Mouse (Mus musculus) liver, embryonic 13.5 days (tissue): ENCODE results near the gene Sptssa. TPM values are rescaled to one million over a fixed set of nuclear protein-coding genes. Genes with fewer than 3 reads are reported as not detected.
A peak's percentile ranks its signal among the peaks of the same experiment; 100 is the strongest.

Experiments used
- ATAC-seq: fragments of 200-750 bp; cut with Nextera tagmentation; 2 replicates; pipeline ENCODE4 v1.8.0; 2017; ENCODE audit warnings: low read depth, mild to moderate bottlenecking, moderate number of reproducible peaks, moderate library complexity
- DNase-seq: peaks from one replicate; pipeline ENCODE4 v3.0.0; 2022
- H3K27ac ChIP-seq: fragments of 300-500 bp; sonication (generic); 2 replicates; pipeline ENCODE4 v1.5.1; 2015; ENCODE audit warnings: moderate library complexity, mild to moderate bottlenecking, inconsistent platforms
- H3K27me3 ChIP-seq: fragments of 300-500 bp; sonication (generic); 2 replicates; pipeline ENCODE4 v1.6.1; 2015; ENCODE audit warnings: mild to moderate bottlenecking, inconsistent platforms
- H3K36me3 ChIP-seq: fragments of 300-500 bp; sonication (generic); 2 replicates; pipeline ENCODE4 v1.6.1; 2015; ENCODE audit warnings: mild to moderate bottlenecking, inconsistent platforms
- H3K4me1 ChIP-seq: fragments of 300-500 bp; sonication (generic); replicated peaks from 2 replicates; pipeline ENCODE4 v1.6.1; 2015; ENCODE audit warnings: inconsistent platforms
- H3K4me2 ChIP-seq: fragments of 300-500 bp; sonication (generic); 2 replicates; pipeline ENCODE4 v1.6.1; 2015; ENCODE audit warnings: inconsistent platforms, mild to moderate bottlenecking, moderate library complexity
- H3K4me3 ChIP-seq: fragments of 300-500 bp; sonication (generic); replicated peaks from 2 replicates; pipeline ENCODE4 v1.5.1; 2015; ENCODE audit warnings: mild to moderate bottlenecking, inconsistent platforms
- H3K9ac ChIP-seq: fragments of 300-500 bp; sonication (generic); 2 replicates; pipeline ENCODE4 v1.6.1; 2015; ENCODE audit warnings: mild to moderate bottlenecking, inconsistent platforms
- H3K9me3 ChIP-seq: fragments of 300-500 bp; sonication (generic); replicated peaks from 2 replicates; pipeline ENCODE4 v1.6.1; 2016; ENCODE audit warnings: inconsistent platforms
- WGBS: fragments of 180-500 bp; shearing (Covaris S2); methylation state at CpG from one replicate; pipeline ENCODE4 v1.1.7; 2015; ENCODE audit not compliant: insufficient replicate concordance; 5-methylcytosine and 5-hydroxymethylcytosine counted together
- polyA plus RNA-seq: library from polyadenylated mRNA; unstranded; fragments of >200 nt; fragmentation: Nextera tagmentation; extraction: Ambion mirVana; gene quantifications from 2 replicates; pipeline ENCODE4 v1.2.1, GENCODE M21; 2015

Sptssa gene
- polyA plus RNA-seq: 61.4 and 67.2 TPM in 2 replicates

- peak within 1 kb of the TSS; percentile 85 for H3K9ac ChIP-seq
- no peaks in the 10 kb centered on the region for H3K9me3 ChIP-seq
- peak within 1 kb of the TSS; percentile 78 for H3K4me3 ChIP-seq
- peak within 1 kb of the TSS; percentile 78 for H3K27ac ChIP-seq
- no peaks in the 10 kb centered on the region for H3K27me3 ChIP-seq
- ATAC-seq: peak; percentile 100
- peak; percentile 96 for DNase-seq
- 9% methylated on average over 53 of the region's 53 CpGs for WGBS
- H3K4me2 ChIP-seq: peak within 1 kb of the TSS; percentile 85
- H3K36me3 ChIP-seq: no peaks in the 10 kb centered on the region
- H3K4me1 ChIP-seq: peaks cover 53% of the 10 kb centered on the region
Observed at GRCm38 (mm10) chr12:54656396-54657171, at the start of gene Sptssa. Gene Sptssa (minus strand): TSS chr12:54656573.

- no peak for ATAC-seq
- H3K27ac ChIP-seq: no peak overlapping the region
- no peak for DNase-seq
- 37% methylated on average over 7 of the region's 7 CpGs for WGBS
- no peak overlapping the region for H3K4me3 ChIP-seq
- H3K4me2 ChIP-seq: no peak overlapping the region
- no peaks in the 10 kb centered on the region for H3K9me3 ChIP-seq
- no peaks in the 10 kb centered on the region for H3K36me3 ChIP-seq
- peak overlapping the region; percentile 3; the same call in 1 of the 2 replicates for H3K9ac ChIP-seq
- H3K4me1 ChIP-seq: peaks cover 28% of the 10 kb centered on the region
- H3K27me3 ChIP-seq: no peaks in the 10 kb centered on the region
Observed at GRCm38 (mm10) chr12:54699394-54699793, 43.0 kb upstream of the Sptssa start.

GRCm38 (mm10) chr12:54697791-54698250, 41.4 kb upstream of the Sptssa start:
- Histone ChIP-seq H3K9me3 (no peaks in the 10 kb centered on the region), H3K4me2 (peak overlapping the region; percentile 28), H3K4me3 (no peak overlapping the region), H3K36me3 (peaks cover 1% of the 10 kb centered on the region), H3K9ac (peak overlapping the region; percentile 18; the same call in 1 of the 2 replicates), H3K27ac (peak overlapping the region; percentile 97), H3K27me3 (no peaks in the 10 kb centered on the region), H3K4me1 (peaks cover 41% of the 10 kb centered on the region)
- WGBS: 48% methylated on average over 6 of the region's 6 CpGs
- ATAC-seq (no peak), DNase-seq (no peak)

- H3K4me2 ChIP-seq: peak overlapping the region; percentile 28
- H3K36me3 ChIP-seq: peaks cover 8% of the 10 kb centered on the region
- no peaks in the 10 kb centered on the region for H3K27me3 ChIP-seq
- H3K9ac ChIP-seq: 0 out of 2 replicates have a peak overlapping the region, but pooled peaks have one; percentile 18
- H3K4me3 ChIP-seq: no peak overlapping the region
- peak; percentile 69 for ATAC-seq
- 2% methylated on average over 7 of the region's 7 CpGs for WGBS
- H3K4me1 ChIP-seq: peaks cover 44% of the 10 kb centered on the region
- no peaks in the 10 kb centered on the region for H3K9me3 ChIP-seq
- H3K27ac ChIP-seq: peak overlapping the region; percentile 97
- no peak for DNase-seq
Observed at GRCm38 (mm10) chr12:54697003-54697597, 40.7 kb upstream of the Sptssa start.

GRCm38 (mm10) chr12:54696242-54697002, 40.0 kb upstream of the Sptssa start:
- Histone ChIP-seq H3K4me3 (peak overlapping the region; percentile 86), H3K9me3 (no peaks in the 10 kb centered on the region), H3K4me1 (peaks cover 44% of the 10 kb centered on the region), H3K27me3 (no peaks in the 10 kb centered on the region), H3K36me3 (peaks cover 15% of the 10 kb centered on the region), H3K27ac (peak overlapping the region; percentile 97), H3K9ac (peak overlapping the region; percentile 92), H3K4me2 (peak overlapping the region; percentile 85)
- peak; percentile 76 for ATAC-seq
- peak; percentile 86 for DNase-seq
- under 1% methylated on average over 32 of the region's 32 CpGs for WGBS

- DNase-seq: peak; percentile 93
- no peaks in the 10 kb centered on the region for H3K27me3 ChIP-seq
- H3K27ac ChIP-seq: peak within 1 kb of the TSS; percentile 97
- no peaks in the 10 kb centered on the region for H3K9me3 ChIP-seq
- peaks cover 21% of the 10 kb centered on the region for H3K36me3 ChIP-seq
- peaks cover 44% of the 10 kb centered on the region for H3K4me1 ChIP-seq
- peak within 1 kb of the TSS; percentile 85 for H3K4me2 ChIP-seq
- WGBS: under 1% methylated on average over 57 of the region's 57 CpGs
- peak within 1 kb of the TSS; percentile 86 for H3K4me3 ChIP-seq
- ATAC-seq: peak; percentile 87
- peak within 1 kb of the TSS; percentile 92 for H3K9ac ChIP-seq
Observed at GRCm38 (mm10) chr12:54695511-54696241, 39.3 kb upstream of the Sptssa start, which contains the start of gene Eapp. Gene Eapp (minus strand): TSS chr12:54695897.

- H3K4me3 ChIP-seq: peak overlapping the region; percentile 86
- whole genome bisulfite sequencing: 29% methylated on average over 12 of the region's 12 CpGs
- H3K9ac ChIP-seq: peak overlapping the region; percentile 92
- peak overlapping the region; percentile 97 for H3K27ac ChIP-seq
- peaks cover 43% of the 10 kb centered on the region for H3K4me1 ChIP-seq
- ATAC-seq: no peak
- peaks cover 28% of the 10 kb centered on the region for H3K36me3 ChIP-seq
- H3K27me3 ChIP-seq: no peaks in the 10 kb centered on the region
- peak overlapping the region; percentile 85 for H3K4me2 ChIP-seq
- no peaks in the 10 kb centered on the region for H3K9me3 ChIP-seq
- no peak for DNase-seq
Observed at GRCm38 (mm10) chr12:54694847-54695510, 38.6 kb upstream of the Sptssa start.

GRCm38 (mm10) chr12:54689082-54689481, 32.7 kb upstream of the Sptssa start:
- Histone ChIP-seq H3K36me3 (peaks cover 76% of the 10 kb centered on the region), H3K9me3 (no peaks in the 10 kb centered on the region), H3K9ac (no peak overlapping the region), H3K4me1 (peaks cover 13% of the 10 kb centered on the region), H3K27ac (no peak overlapping the region), H3K4me2 (no peak overlapping the region), H3K27me3 (no peaks in the 10 kb centered on the region), H3K4me3 (no peak overlapping the region)
- 90% methylated on average over 5 of the region's 5 CpGs for WGBS
- no peak for DNase-seq
- no peak for ATAC-seq

GRCm38 (mm10) chr12:54683182-54683581, 26.8 kb upstream of the Sptssa start:
- ATAC-seq: no peak
- H3K27ac ChIP-seq: no peak overlapping the region
- no peak for DNase-seq
- H3K9ac ChIP-seq: no peak overlapping the region
- H3K4me2 ChIP-seq: no peak overlapping the region
- WGBS: 50% methylated on average over 1 of the region's 1 CpGs
- no peaks in the 10 kb centered on the region for H3K27me3 ChIP-seq
- H3K4me1 ChIP-seq: no peaks in the 10 kb centered on the region
- H3K4me3 ChIP-seq: no peak overlapping the region
- H3K9me3 ChIP-seq: no peaks in the 10 kb centered on the region
- H3K36me3 ChIP-seq: peaks cover 47% of the 10 kb centered on the region

- no peak overlapping the region for H3K4me2 ChIP-seq
- WGBS: 91% methylated on average over 9 of the region's 9 CpGs
- H3K27ac ChIP-seq: no peak overlapping the region
- H3K9me3 ChIP-seq: no peaks in the 10 kb centered on the region
- H3K27me3 ChIP-seq: no peaks in the 10 kb centered on the region
- H3K4me1 ChIP-seq: no peaks in the 10 kb centered on the region
- no peak for DNase-seq
- no peak overlapping the region for H3K4me3 ChIP-seq
- no peak overlapping the region for H3K9ac ChIP-seq
- peaks cover 59% of the 10 kb centered on the region for H3K36me3 ChIP-seq
- no peak for ATAC-seq
Observed at GRCm38 (mm10) chr12:54676709-54677108, 20.3 kb upstream of the Sptssa start.
